Mouse (Mus musculus) urinary bladder, postnatal 14 days (tissue): ENCODE results near the gene Arid3c.

Experiments used
- DNase-seq: peaks from one replicate; pipeline ENCODE4 v3.0.0; 2021; ENCODE audit warnings: low spot score

The Arid3c gene

DNA sequence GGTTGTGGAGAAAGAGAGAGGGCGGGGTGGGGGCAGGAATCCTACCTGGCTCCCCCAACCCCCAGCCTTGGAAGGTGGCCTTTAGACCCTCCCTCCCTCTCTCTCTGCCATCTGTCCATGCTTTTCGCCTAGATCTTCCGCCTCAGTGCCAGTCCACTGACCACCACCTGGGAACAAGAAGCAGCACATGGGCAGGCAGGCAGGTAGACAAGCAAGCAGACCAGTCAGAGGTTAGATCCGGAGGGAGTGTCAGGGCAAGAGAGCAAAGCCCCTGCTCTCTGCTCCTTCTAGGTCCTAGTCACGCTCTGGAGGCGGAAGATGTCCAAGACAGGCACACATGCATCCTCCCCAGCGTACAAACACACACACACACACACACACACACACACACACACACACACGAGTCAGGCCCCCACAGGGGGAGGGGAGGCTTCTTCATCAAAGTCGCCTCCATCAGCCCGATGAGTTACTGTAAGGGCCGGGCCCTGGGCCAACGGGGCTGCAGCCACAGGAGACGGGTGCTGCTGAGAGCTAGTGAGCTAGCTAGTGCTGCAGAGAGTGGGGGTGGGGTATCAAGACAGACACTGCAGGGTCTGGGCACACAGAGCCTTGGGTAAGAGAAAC lies 53.8 kb downstream of the Arid3c start:
- peak; percentile 30 for DNase-seq

DNA sequence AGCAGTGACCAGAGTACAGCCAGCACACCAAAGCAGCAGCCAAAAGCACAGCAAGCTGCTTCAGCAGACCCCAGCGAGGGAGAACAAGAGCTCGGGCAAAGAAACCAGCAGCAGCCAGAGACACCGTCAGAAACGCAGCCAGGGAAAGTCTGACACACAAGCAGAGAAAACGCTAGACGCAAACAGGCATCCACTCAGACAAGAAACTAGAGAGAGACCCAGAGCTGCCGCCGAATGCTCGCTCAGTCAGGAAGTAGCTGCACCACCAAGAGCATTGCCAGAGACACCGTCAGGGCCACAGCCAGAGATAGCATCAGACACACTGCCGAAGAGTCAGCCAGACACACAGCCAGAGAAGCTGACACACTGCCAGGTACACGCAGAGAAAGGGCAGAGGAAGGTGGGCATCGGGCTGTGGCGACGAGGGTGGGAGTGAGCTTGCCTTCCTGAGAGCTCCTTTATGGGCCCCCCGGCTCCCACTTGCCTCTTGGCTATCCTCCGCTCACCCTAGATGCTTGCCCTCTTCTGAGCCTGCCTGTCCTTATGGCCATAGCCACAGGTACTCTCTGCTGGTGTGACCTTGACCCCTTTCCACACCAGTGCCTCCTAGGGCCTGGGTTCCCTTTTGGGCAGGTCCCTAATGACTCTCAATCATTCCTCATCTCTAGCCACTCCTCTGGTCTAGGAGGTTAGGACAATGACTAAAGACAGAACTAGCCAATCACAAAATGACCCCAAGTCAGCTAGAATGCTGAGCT lies 54.5 kb downstream of the Arid3c start:
- no peak for DNase-seq
